Mouse (Mus musculus): ENCODE measurements at regions not wholly inside any gene's neighbourhood (a gene's known extent, or its start where the extent isn't known, plus 50 kb on each side); places are given as distances from the start of the nearest gene placed in this dataset.

- TF ChIP-seq CTCF (IDR thresholded peaks at IDR 0.05 in 2 of 3, conservative IDR thresholded peaks at IDR 0.05 in 1 of 3; ENCODE audit: control insufficient read depth in 1 of 3, insufficient read depth in 1 of 3, low read depth in 2 of 3, low read length in 3 of 3, poor library complexity in 1 of 3, severe bottlenecking in 1 of 3) (no peak), MAX (IDR thresholded peaks at IDR 0.05; ENCODE audit: low read length) (no peak), POLR2A (IDR thresholded peaks at IDR 0.05; ENCODE audit: control insufficient read depth in 1 of 2, insufficient read depth in 1 of 2, low read depth in 1 of 2, low read length in 2 of 2, poor library complexity in 1 of 2) (no peak), USF1 (IDR thresholded peaks at IDR 0.05; ENCODE audit: low read depth, low read length) (no peak), RCOR1 (IDR thresholded peaks at IDR 0.05; ENCODE audit: low read depth, low read length) (no peak)
Measured at GRCm38 (mm10) chr19:27509956-27510639, 80.5 kb upstream of the Pum3 start.

Data from MEL (cell line).